Mouse (Mus musculus) testis, adult 2 months (tissue): ENCODE results near the gene Celsr1. TPM values are rescaled to one million over a fixed set of nuclear protein-coding genes. Genes with fewer than 3 reads are reported as not detected.

Source experiments
- H3K27ac ChIP-seq: fragments of 200-500 bp; 2 replicates; pipeline ENCODE4 v1.5.1; 2012; ENCODE audit warnings: low read depth, low read length; ENCODE audit not compliant: control insufficient read depth, insufficient read depth
- H3K27me3 ChIP-seq: fragments of 200-500 bp; 2 replicates; pipeline ENCODE4 v1.6.1; 2012; ENCODE audit warnings: mild to moderate bottlenecking, low read length, moderate library complexity; ENCODE audit not compliant: control insufficient read depth, insufficient read depth
- H3K36me3 ChIP-seq: fragments of 200-500 bp; 2 replicates; pipeline ENCODE4 v1.6.1; 2012; ENCODE audit warnings: mild to moderate bottlenecking, low read length; ENCODE audit not compliant: control insufficient read depth, insufficient read depth
- H3K4me1 ChIP-seq: fragments of 200-500 bp; 2 replicates; pipeline ENCODE4 v1.6.1; 2012; ENCODE audit warnings: low read length; ENCODE audit not compliant: control insufficient read depth, insufficient read depth
- H3K4me3 ChIP-seq: fragments of 200-500 bp; 2 replicates; pipeline ENCODE4 v1.5.1; 2012; ENCODE audit warnings: low read depth, mild to moderate bottlenecking, low read length, moderate library complexity, mixed read lengths; ENCODE audit not compliant: control insufficient read depth
- CTCF ChIP-seq: fragments of 200-500 bp; IDR thresholded peaks from 2 replicates; pipeline ENCODE4 v1.5.1; 2012; ENCODE audit warnings: low read depth, mild to moderate bottlenecking, inconsistent platforms, low read length, moderate library complexity; ENCODE audit not compliant: control insufficient read depth, insufficient read depth, insufficient replicate concordance
- POLR2A ChIP-seq: fragments of 200-500 bp; IDR thresholded peaks from 2 replicates; pipeline ENCODE4 v1.6.1; 2012; ENCODE audit warnings: low read depth, mild to moderate bottlenecking, inconsistent platforms, low read length, moderate library complexity; ENCODE audit not compliant: control insufficient read depth
- polyA plus RNA-seq: library from polyadenylated mRNA; depleted of rRNA; stranded (reverse); fragments of >200 nt; gene quantifications from 2 replicates; pipeline ENCODE4 v1.2.3, GENCODE M21; 2012

The Celsr1 gene
- polyA plus RNA-seq, 1 experiment, result 0.15 TPM

DNA sequence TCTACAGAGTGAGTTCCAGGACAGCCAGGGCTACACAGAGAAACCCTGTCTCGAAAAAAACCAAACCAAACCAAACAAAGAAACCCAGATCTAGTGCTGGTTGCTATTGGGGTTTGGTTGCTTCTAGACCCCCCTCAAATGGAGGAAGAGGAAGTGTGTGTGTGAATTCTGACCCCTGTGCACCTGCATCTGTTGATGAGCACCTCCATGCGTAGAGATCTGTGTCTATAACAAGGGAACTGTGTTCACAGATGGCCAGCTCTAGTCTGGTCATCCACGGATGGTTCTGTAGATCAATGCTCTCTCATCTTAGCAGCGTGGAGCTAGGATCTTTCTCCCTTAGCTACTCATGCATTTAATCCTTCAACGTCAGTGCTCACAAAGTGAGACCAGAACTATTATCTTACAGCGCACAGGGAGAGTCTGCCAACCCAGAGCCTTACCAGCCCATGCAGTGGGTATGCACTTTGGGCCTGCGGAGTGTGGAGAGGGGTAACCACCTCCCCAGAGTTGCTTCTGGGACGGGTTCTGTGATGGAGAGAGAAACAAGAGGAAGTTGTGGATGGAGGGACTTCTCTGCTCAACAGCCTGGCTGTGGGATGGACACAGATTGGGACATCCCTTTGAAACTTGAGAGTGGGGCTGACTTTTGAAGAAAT is 30.7 kb upstream of the Celsr1 start:
- Histone ChIP-seq H3K27me3 (no peaks in the 10 kb centered on the region), H3K27ac (no peak overlapping the region), H3K36me3 (no peaks in the 10 kb centered on the region), H3K4me3 (no peak overlapping the region), H3K4me1 (peaks cover 2% of the 10 kb centered on the region)
- TF ChIP-seq POLR2A (no peak), CTCF (no peak)

DNA sequence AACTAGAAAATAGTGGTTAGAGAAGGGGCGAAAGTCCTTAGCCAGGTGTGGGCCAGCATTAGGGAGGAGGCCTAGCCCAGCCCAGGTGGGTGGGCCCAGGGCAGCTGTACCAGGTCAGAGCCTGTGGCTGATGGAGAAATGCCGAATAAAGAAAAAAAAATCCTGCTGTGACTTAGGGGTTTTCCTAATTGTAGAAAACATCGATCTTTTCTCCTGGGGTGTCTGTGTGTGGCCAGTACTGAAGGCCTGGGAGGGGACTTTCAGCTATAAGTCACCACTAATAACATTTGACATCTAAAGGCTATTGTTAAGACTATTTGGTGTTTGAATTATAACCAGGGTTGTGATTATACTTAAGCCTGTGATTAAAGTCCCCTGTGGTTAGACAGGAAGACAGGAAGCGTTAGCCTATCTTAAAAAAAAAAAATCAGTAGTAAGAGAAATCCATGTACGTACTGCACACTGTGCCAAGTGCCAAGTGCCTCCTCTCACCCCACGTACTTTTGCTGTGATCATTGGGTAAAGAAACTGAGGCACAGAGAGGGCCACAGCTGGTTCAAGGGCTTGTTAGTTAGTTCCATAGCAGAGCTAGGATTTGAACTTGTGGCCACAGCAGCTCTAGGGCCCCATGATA is 28.4 kb upstream of the Celsr1 start:
- no peak for TF ChIP-seq POLR2A
- peaks cover 12% of the 10 kb centered on the region for H3K4me1 ChIP-seq
- H3K27ac ChIP-seq, result no peak overlapping the region
- H3K36me3 ChIP-seq, result no peaks in the 10 kb centered on the region
- no peaks in the 10 kb centered on the region for H3K27me3 ChIP-seq
- H3K4me3 ChIP-seq, result no peak overlapping the region

DNA sequence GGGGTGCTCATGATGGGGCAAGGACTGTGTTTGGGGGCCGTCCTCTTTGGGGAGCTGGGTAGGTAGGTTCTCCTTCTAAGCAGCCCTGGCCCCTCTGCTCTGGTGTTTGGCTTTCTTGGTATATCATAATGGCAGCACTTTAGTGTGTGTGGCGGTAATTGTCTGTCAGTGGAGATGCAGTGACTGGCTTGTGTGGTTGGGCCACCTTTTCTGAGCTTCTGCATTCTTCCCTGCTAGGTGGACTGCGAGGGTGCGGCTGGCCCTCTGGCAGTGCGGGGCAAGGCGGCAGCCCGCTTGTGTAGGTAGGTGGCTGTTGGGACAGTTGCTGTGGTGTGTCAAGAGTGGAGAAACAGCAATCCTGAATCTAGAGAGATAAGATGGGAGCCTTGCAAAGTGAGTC is 27.6 kb upstream of the Celsr1 start:
- no peak overlapping the region for H3K27ac ChIP-seq
- peaks cover 12% of the 10 kb centered on the region for H3K4me1 ChIP-seq

DNA sequence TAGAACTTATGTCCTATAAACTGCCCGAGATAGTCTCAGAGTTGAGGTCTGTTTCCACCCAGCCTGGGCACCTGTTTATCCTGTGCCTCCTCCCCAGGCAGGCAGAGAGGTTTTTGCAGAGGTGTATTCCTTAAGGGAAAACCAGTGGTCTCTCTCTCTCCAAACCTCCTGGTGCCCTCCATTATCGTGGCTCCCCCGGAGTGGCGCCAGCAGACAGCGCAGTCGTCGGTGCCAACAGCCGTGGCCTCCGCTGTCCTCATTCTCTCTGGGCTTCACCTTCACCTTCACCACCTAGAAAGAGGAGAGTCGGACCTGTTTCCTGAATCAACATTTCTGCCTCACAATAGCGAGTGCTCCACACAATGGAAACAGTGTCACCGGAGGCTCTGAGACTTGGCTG is 27.0 kb upstream of the Celsr1 start:
- peaks cover 12% of the 10 kb centered on the region for H3K4me1 ChIP-seq
- TF ChIP-seq CTCF, result no peak
- no peak for TF ChIP-seq POLR2A
- no peak overlapping the region for H3K4me3 ChIP-seq
- no peak overlapping the region for H3K27ac ChIP-seq
- H3K36me3 ChIP-seq, result no peaks in the 10 kb centered on the region
- no peaks in the 10 kb centered on the region for H3K27me3 ChIP-seq

More for the DNA sequence above, 27.6 kb upstream of the Celsr1 start:
- no peaks in the 10 kb centered on the region for H3K36me3 ChIP-seq
- H3K27me3 ChIP-seq, result no peaks in the 10 kb centered on the region
- TF ChIP-seq CTCF (no peak), POLR2A (no peak)
- no peak overlapping the region for H3K4me3 ChIP-seq

DNA sequence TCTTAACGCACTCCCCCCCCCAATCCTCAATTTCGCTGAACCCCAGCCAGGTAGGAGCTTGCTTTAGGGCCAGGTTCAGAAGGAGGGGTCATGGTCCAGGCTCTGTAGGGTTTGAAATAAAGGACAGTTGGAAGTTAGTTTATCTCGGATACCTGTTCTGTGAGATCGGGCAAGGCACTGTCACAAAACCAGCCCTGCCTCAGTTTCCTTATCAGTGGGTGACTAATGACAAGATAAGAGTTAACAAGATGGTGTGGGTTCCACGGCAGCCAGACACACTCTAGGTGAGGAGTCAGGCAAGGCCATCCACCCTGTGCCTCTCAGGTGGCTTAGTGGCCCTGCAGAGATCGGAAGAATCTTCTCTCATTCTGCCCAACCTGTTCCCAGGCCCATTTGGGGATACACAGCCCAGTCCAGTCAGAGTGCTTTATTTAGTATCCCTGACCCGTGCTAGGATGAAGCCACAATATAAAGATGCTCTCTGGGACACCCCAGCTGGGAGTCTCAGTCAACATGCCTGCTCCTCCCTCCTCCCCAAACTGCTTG is 26.3 kb upstream of the Celsr1 start:
- no peaks in the 10 kb centered on the region for H3K36me3 ChIP-seq
- no peak overlapping the region for H3K4me3 ChIP-seq
- peaks cover 12% of the 10 kb centered on the region for H3K4me1 ChIP-seq
- TF ChIP-seq CTCF (no peak), POLR2A (no peak)
- no peaks in the 10 kb centered on the region for H3K27me3 ChIP-seq
- H3K27ac ChIP-seq, result no peak overlapping the region

DNA sequence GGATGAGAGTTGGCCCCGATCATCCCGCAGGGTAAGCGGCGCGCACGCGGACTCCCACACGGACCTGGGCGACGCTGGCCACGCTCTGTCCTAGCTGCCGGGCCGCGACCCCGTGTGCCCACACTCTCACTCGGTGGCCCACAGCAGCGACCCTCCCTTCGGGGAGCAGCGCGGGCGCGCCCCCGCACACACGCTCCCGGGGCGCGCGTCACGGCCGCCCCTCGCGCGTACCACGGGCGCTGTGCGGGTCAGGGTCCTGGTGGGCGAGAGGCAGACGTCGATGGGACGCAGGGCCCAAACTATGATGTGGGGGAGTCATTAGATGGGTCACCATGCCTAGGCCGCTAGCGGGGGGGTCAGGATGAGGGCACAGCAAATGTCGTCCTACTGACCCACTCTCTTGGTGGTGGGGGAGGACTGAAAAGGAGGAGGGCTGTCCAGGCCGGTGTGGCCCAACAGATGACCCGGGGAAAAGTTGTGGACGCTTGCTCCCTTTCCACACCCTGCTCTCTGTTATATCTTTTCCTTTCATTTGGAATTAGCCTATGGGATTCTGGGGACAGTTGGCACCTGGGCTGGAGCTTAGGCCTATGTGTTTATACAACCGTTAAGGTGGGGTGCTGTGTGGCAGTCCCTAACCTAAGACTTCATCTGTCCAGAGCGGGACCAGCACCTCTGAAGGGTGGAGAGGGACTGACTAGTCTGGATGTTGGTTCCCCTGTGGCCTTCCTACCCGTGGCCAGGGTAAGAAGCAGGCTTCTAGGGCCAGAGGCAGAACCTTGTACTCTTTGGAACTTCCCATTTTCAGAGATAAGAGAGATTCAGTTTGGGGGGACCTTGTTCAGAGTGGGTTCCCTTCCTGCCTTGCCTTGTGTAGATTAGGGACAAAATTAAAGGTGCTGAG is 25.6 kb upstream of the Celsr1 start:
- TF ChIP-seq POLR2A (no peak), CTCF (no peak)
- Histone ChIP-seq H3K4me1 (peaks cover 12% of the 10 kb centered on the region), H3K27ac (no peak overlapping the region), H3K36me3 (no peaks in the 10 kb centered on the region), H3K4me3 (peak overlapping the region; percentile 86), H3K27me3 (no peaks in the 10 kb centered on the region)

DNA sequence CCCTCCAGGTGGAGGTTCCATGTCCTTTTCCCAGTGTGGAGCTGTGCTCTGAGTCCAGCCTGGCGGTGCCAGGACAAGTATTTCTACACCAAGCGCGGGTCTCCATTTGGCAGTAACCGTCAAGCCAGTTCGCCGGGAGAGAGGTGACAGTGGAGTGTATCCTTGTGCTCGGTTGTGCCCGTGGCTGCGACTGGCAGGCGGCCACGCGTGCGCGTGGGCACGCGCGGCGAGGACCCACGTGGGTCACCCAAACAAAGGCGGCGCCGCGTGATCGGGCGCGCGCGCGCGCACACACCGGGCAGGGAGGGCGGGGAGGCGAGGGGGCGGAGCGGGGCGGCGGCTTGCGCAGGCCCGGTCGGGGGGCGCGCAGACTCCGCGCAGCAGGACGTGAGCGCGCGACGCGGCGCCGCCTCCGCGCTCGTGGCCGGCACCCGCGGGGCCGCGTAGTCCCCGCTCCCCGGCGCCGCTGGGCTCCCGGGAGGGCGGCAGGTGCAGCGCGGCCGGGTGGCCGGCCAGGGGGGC is 24.9 kb upstream of the Celsr1 start:
- no peak overlapping the region for H3K27ac ChIP-seq
- H3K4me1 ChIP-seq, result peaks cover 12% of the 10 kb centered on the region
- TF ChIP-seq POLR2A (peak; percentile 51; the same call in 1 of the 2 replicates), CTCF (no peak)
- peak overlapping the region; percentile 86 for H3K4me3 ChIP-seq
- H3K27me3 ChIP-seq, result no peaks in the 10 kb centered on the region
- no peaks in the 10 kb centered on the region for H3K36me3 ChIP-seq
